Mouse (Mus musculus) G1E (cell line): ENCODE data around the gene Krtap16-3. TPM values are rescaled to one million over a fixed set of nuclear protein-coding genes. Genes with fewer than 3 reads are reported as not detected.

Experiments used
- ATAC-seq: 2 replicates; pipeline ENCODE4 v1.8.0; 2016; ENCODE audit warnings: mild to moderate bottlenecking; ENCODE audit not compliant: insufficient number of reproducible peaks, poor library complexity, low FRiP score, severe bottlenecking; ENCODE audit errors: extremely low read depth
- DNase-seq: peaks from one replicate; pipeline ENCODE4 v3.0.0; 2012; ENCODE audit warnings: low spot score
- H3K27me3 ChIP-seq: 2 replicates; pipeline ENCODE4 v1.6.1; 2012; ENCODE audit warnings: mild to moderate bottlenecking, low read length, inconsistent platforms; ENCODE audit not compliant: insufficient read depth
- H3K36me3 ChIP-seq: replicated peaks from 2 replicates; pipeline ENCODE3; 2012; ENCODE audit warnings: mild to moderate bottlenecking, inconsistent platforms
- H3K4me1 ChIP-seq: 2 replicates; pipeline ENCODE4 v1.6.1; 2012; ENCODE audit warnings: low read depth, low read length, inconsistent platforms, mixed read lengths; ENCODE audit not compliant: insufficient read depth
- H3K4me3 ChIP-seq: 2 replicates; pipeline ENCODE4 v1.5.1; 2012; ENCODE audit warnings: low read depth, mild to moderate bottlenecking, inconsistent platforms, low read length, moderate library complexity, mixed read lengths
- H3K9me3 ChIP-seq: replicated peaks from 2 replicates; pipeline ENCODE4 v1.6.1; 2012; ENCODE audit warnings: inconsistent platforms
- CTCF ChIP-seq: IDR thresholded peaks from 2 replicates; pipeline ENCODE4 v1.5.1; 2012; ENCODE audit warnings: low read depth, low read length, inconsistent platforms, mixed read lengths
- GATA1 ChIP-seq: IDR thresholded peaks from 2 replicates; pipeline ENCODE4 v1.6.1; 2012; ENCODE audit warnings: borderline replicate concordance, low read length, inconsistent platforms, mixed read lengths
- GATA2 ChIP-seq: IDR thresholded peaks from 2 replicates; pipeline ENCODE4 v1.6.1; 2012; ENCODE audit warnings: low read depth, low read length, inconsistent platforms, borderline replicate concordance
- POLR2AphosphoS5 ChIP-seq: IDR thresholded peaks from 2 replicates; pipeline ENCODE4 v1.6.1; 2012; ENCODE audit warnings: low read depth, low read length, inconsistent platforms; ENCODE audit not compliant: insufficient replicate concordance
- TAL1 ChIP-seq: conservative IDR thresholded peaks from 2 replicates; pipeline ENCODE4 v1.6.1; 2012; ENCODE audit warnings: low read depth, low read length, inconsistent platforms, mixed read lengths
- polyA plus RNA-seq: library from polyadenylated mRNA; stranded (reverse); fragments of >175 nt; gene quantifications from 2 replicates; pipeline ENCODE4 v1.2.3, GENCODE M21; 2012
- total RNA-seq, 2 experiments: library from RNA; stranded (forward) in 1 of 2; stranded (reverse) in 1 of 2; fragments of 200-1000 nt in 1 of 2; fragments of >200 nt in 1 of 2; fragmentation: Nextera tagmentation in 1 of 2; gene quantifications; 2 replicates each; pipeline ENCODE4 v1.2.3; 2014 to 2017

Gene Krtap16-3
- total RNA-seq (2014; fragmentation: Nextera tagmentation) (not detected in 2 replicates), total RNA-seq (2017) (0.23 TPM in 1 of 2 replicates, not detected in the other), polyA plus RNA-seq (not detected in 2 replicates)

GRCm38 (mm10) chr16:88962773-88963172 lies at the start of gene Krtap16-3:
Gene Krtap16-3 (minus strand): TSS chr16:88962873.
- Histone ChIP-seq H3K9me3 (peaks cover 11% of the 10 kb centered on the region), H3K4me1 (no peaks in the 10 kb centered on the region), H3K27me3 (no peaks in the 10 kb centered on the region), H3K36me3 (no peaks in the 10 kb centered on the region), H3K4me3 (no peak within 1 kb of the TSS)
- TF ChIP-seq POLR2AphosphoS5 (no peak), GATA1 (no peak), CTCF (no peak), GATA2 (no peak), TAL1 (no peak)
- no peak for DNase-seq
- no peak for ATAC-seq

DNA sequence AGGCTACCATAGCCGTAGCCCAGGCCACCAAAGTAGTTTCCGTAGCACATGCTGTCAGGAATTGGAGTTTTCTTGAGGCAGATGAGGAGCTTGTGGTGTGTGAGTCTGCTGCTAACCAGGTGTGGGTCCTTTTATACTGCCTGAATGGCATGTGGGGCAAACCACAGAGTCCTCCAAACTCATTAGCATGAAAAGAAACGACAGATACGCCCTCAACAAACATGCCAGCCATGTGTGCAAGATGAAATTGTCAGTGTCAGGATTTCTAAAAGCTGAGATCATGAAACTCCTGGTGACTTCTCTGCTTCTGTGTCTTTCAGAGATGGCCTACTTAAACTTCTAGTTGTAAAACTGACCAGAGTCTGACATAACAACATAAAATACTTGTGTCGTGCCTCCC lies 48.0 kb upstream of the Krtap16-3 start, which contains the start of gene Krtap22-2:
Gene Krtap22-2 (minus strand): TSS at position 101 of the 400 bp plus-strand sequence.
- DNase-seq (no peak), ATAC-seq (no peak)
- Histone ChIP-seq H3K4me1 (no peaks in the 10 kb centered on the region), H3K4me3 (no peak within 1 kb of the TSS), H3K36me3 (no peaks in the 10 kb centered on the region), H3K9me3 (peaks cover 12% of the 10 kb centered on the region), H3K27me3 (no peaks in the 10 kb centered on the region)
- TF ChIP-seq TAL1 (no peak), GATA1 (no peak), GATA2 (no peak), CTCF (no peak), POLR2AphosphoS5 (no peak)

DNA sequence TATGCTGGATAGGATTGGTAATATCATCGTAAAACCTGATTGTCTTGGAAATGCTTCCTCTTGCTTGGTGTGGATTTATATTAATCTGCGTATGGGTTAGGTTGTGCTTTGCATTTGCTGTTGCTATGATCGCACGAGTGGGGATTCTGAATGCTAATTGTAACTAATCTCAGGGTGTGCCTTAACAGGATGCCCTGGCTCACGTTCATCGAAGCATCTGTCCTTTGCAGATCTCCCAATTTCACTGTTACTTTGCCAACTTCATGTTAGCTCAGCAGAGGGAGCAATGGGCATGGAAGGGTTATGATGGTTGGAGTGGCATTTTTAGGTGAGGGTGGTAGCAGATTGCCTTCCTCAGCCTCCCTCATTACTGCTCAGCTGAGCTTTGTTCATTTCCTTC lies 21.6 kb downstream of the Krtap16-3 start:
- no peaks in the 10 kb centered on the region for H3K36me3 ChIP-seq
- H3K4me1 ChIP-seq: no peaks in the 10 kb centered on the region
- no peak for ATAC-seq
- no peak overlapping the region for H3K4me3 ChIP-seq
- no peak for DNase-seq
- peaks cover 4% of the 10 kb centered on the region for H3K9me3 ChIP-seq
- no peaks in the 10 kb centered on the region for H3K27me3 ChIP-seq
- no peak for TF ChIP-seq GATA1
- TF ChIP-seq POLR2AphosphoS5: no peak
- no peak for TF ChIP-seq CTCF
- no peak for TF ChIP-seq TAL1
- TF ChIP-seq GATA2: no peak

DNA sequence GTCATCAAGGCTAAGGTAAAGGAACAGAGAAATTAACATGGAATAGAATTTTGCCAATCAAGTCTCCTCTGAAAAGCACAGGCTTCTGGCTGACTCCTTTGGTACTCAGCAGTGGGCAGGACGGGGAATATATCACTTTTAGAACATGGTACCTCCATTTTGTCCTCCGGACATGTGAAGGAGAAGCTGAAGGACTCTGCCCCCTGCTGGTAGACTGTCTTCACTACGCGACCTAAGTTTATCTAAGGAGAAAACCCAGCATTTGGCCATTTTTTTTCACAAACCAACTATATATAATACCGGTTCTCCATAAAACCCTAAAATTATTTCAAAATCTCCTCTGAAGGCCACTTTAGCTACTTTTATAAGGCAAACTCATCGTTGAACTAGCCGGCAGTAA lies 24.4 kb downstream of the Krtap16-3 start:
- H3K9me3 ChIP-seq: peaks cover 4% of the 10 kb centered on the region
- no peak for TF ChIP-seq GATA2
- no peak for TF ChIP-seq GATA1
- no peak for TF ChIP-seq POLR2AphosphoS5
- no peak for TF ChIP-seq TAL1
- no peak for TF ChIP-seq CTCF
- H3K4me3 ChIP-seq: no peak overlapping the region
- no peaks in the 10 kb centered on the region for H3K36me3 ChIP-seq
- ATAC-seq (no peak), DNase-seq (no peak)
- no peaks in the 10 kb centered on the region for H3K27me3 ChIP-seq
- no peaks in the 10 kb centered on the region for H3K4me1 ChIP-seq

GRCm38 (mm10) chr16:88932165-88932564 lies 30.5 kb downstream of the Krtap16-3 start, which contains the start of gene Krtap19-9b:
Gene Krtap19-9b (minus strand): TSS chr16:88932265.
- no peak for TF ChIP-seq CTCF
- TF ChIP-seq POLR2AphosphoS5: no peak
- TF ChIP-seq GATA1: no peak
- no peak for TF ChIP-seq TAL1
- H3K36me3 ChIP-seq: no peaks in the 10 kb centered on the region
- H3K27me3 ChIP-seq: no peaks in the 10 kb centered on the region
- no peak within 1 kb of the TSS for H3K4me3 ChIP-seq
- H3K4me1 ChIP-seq: no peaks in the 10 kb centered on the region
- DNase-seq (no peak), ATAC-seq (no peak)
- H3K9me3 ChIP-seq: peaks cover 11% of the 10 kb centered on the region

Other genes starting within 250 kb of the Krtap16-3 start
Only the 20 nearest of the 27 such genes appear.
- gene 2310057N15Rik, start 188.7 kb downstream of the Krtap16-3 start, total RNA-seq (2014; fragmentation: Nextera tagmentation): not detected in 2 replicates
- gene 2310057N15Rik, start 188.7 kb downstream of the Krtap16-3 start, total RNA-seq (2017): 0.12 TPM in 1 of 2 replicates, not detected in the other
- gene 2310057N15Rik, start 188.7 kb downstream of the Krtap16-3 start, polyA plus RNA-seq: not detected in 2 replicates
- gene Gm5965, start 185.0 kb downstream of the Krtap16-3 start, total RNA-seq (2014; fragmentation: Nextera tagmentation): not detected in 2 replicates
- not detected in 2 replicates for gene Gm5965, start 185.0 kb downstream of the Krtap16-3 start, total RNA-seq (2017)
- gene Gm5965, start 185.0 kb downstream of the Krtap16-3 start, polyA plus RNA-seq: 0.17 TPM in 1 of 2 replicates, not detected in the other
- not detected in 2 replicates for gene Gm20741, start 150.7 kb downstream of the Krtap16-3 start, total RNA-seq (2014; fragmentation: Nextera tagmentation)
- not detected in 2 replicates for gene Gm20741, start 150.7 kb downstream of the Krtap16-3 start, total RNA-seq (2017)
- not detected in 2 replicates for gene Gm20741, start 150.7 kb downstream of the Krtap16-3 start, polyA plus RNA-seq
- gene Krtap15, start 142.7 kb downstream of the Krtap16-3 start, total RNA-seq (2014; fragmentation: Nextera tagmentation): not detected in 2 replicates
- gene Krtap15, start 142.7 kb downstream of the Krtap16-3 start, total RNA-seq (2017): not detected in 2 replicates
- gene Krtap15, start 142.7 kb downstream of the Krtap16-3 start, polyA plus RNA-seq: not detected in 2 replicates
- gene Krtap14, start 136.7 kb downstream of the Krtap16-3 start, total RNA-seq (2014; fragmentation: Nextera tagmentation): not detected in 2 replicates
- gene Krtap14, start 136.7 kb downstream of the Krtap16-3 start, total RNA-seq (2017): 0.17 TPM in 1 of 2 replicates, not detected in the other
- gene Krtap14, start 136.7 kb downstream of the Krtap16-3 start, polyA plus RNA-seq: not detected in 2 replicates
- gene Krtap19-1, start 93.5 kb downstream of the Krtap16-3 start, total RNA-seq (2014; fragmentation: Nextera tagmentation): not detected in 2 replicates
- gene Krtap19-1, start 93.5 kb downstream of the Krtap16-3 start, total RNA-seq (2017): not detected in 2 replicates
- not detected in 2 replicates for gene Krtap19-1, start 93.5 kb downstream of the Krtap16-3 start, polyA plus RNA-seq
- gene Krtap19-2, start 88.6 kb downstream of the Krtap16-3 start, total RNA-seq (2014; fragmentation: Nextera tagmentation): not detected in 2 replicates
- gene Krtap19-2, start 88.6 kb downstream of the Krtap16-3 start, total RNA-seq (2017): not detected in 2 replicates
- gene Krtap19-2, start 88.6 kb downstream of the Krtap16-3 start, polyA plus RNA-seq: not detected in 2 replicates
- gene Krtap19-3, start 84.8 kb downstream of the Krtap16-3 start, total RNA-seq (2014; fragmentation: Nextera tagmentation): not detected in 2 replicates
- not detected in 2 replicates for gene Krtap19-3, start 84.8 kb downstream of the Krtap16-3 start, total RNA-seq (2017)
- not detected in 2 replicates for gene Krtap19-3, start 84.8 kb downstream of the Krtap16-3 start, polyA plus RNA-seq
- not detected in 2 replicates for gene Krtap19-4, start 77.8 kb downstream of the Krtap16-3 start, total RNA-seq (2014; fragmentation: Nextera tagmentation)
- gene Krtap19-4, start 77.8 kb downstream of the Krtap16-3 start, total RNA-seq (2017): not detected in 2 replicates
- gene Krtap19-4, start 77.8 kb downstream of the Krtap16-3 start, polyA plus RNA-seq: not detected in 2 replicates
- not detected in 2 replicates for gene Krtap19-5, start 66.4 kb downstream of the Krtap16-3 start, total RNA-seq (2014; fragmentation: Nextera tagmentation)
- not detected in 2 replicates for gene Krtap19-5, start 66.4 kb downstream of the Krtap16-3 start, total RNA-seq (2017)
- gene Krtap19-5, start 66.4 kb downstream of the Krtap16-3 start, polyA plus RNA-seq: not detected in 2 replicates
- not detected in 2 replicates for gene Krtap19-9b, start 30.6 kb downstream of the Krtap16-3 start, total RNA-seq (2014; fragmentation: Nextera tagmentation)
- gene Krtap19-9b, start 30.6 kb downstream of the Krtap16-3 start, total RNA-seq (2017): not detected in 2 replicates
- gene Krtap19-9b, start 30.6 kb downstream of the Krtap16-3 start, polyA plus RNA-seq: not detected in 2 replicates
- not detected in 2 replicates for gene Krtap22-2, start 47.9 kb upstream of the Krtap16-3 start, total RNA-seq (2014; fragmentation: Nextera tagmentation)
- gene Krtap22-2, start 47.9 kb upstream of the Krtap16-3 start, total RNA-seq (2017): 1.0 TPM in 1 of 2 replicates, not detected in the other
- gene Krtap22-2, start 47.9 kb upstream of the Krtap16-3 start, polyA plus RNA-seq: not detected in 2 replicates
- not detected in 2 replicates for gene Gm10229, start 52.4 kb upstream of the Krtap16-3 start, total RNA-seq (2014; fragmentation: Nextera tagmentation)
- gene Gm10229, start 52.4 kb upstream of the Krtap16-3 start, total RNA-seq (2017): not detected in 2 replicates
- not detected in 2 replicates for gene Gm10229, start 52.4 kb upstream of the Krtap16-3 start, polyA plus RNA-seq
- gene Krtap6-1, start 68.8 kb upstream of the Krtap16-3 start, total RNA-seq (2014; fragmentation: Nextera tagmentation): not detected in 2 replicates
- gene Krtap6-1, start 68.8 kb upstream of the Krtap16-3 start, total RNA-seq (2017): not detected in 2 replicates
- not detected in 2 replicates for gene Krtap6-1, start 68.8 kb upstream of the Krtap16-3 start, polyA plus RNA-seq
- not detected in 2 replicates for gene Gm10228, start 78.6 kb upstream of the Krtap16-3 start, total RNA-seq (2014; fragmentation: Nextera tagmentation)
- gene Gm10228, start 78.6 kb upstream of the Krtap16-3 start, total RNA-seq (2017): not detected in 2 replicates
- gene Gm10228, start 78.6 kb upstream of the Krtap16-3 start, polyA plus RNA-seq: not detected in 2 replicates
- gene Krtap6-5, start 85.0 kb upstream of the Krtap16-3 start, total RNA-seq (2014; fragmentation: Nextera tagmentation): not detected in 2 replicates
- not detected in 2 replicates for gene Krtap6-5, start 85.0 kb upstream of the Krtap16-3 start, total RNA-seq (2017)
- not detected in 2 replicates for gene Krtap6-5, start 85.0 kb upstream of the Krtap16-3 start, polyA plus RNA-seq
- not detected in 2 replicates for gene 1110025L11Rik, start 101.1 kb upstream of the Krtap16-3 start, total RNA-seq (2014; fragmentation: Nextera tagmentation)
- gene 1110025L11Rik, start 101.1 kb upstream of the Krtap16-3 start, total RNA-seq (2017): not detected in 2 replicates
- gene 1110025L11Rik, start 101.1 kb upstream of the Krtap16-3 start, polyA plus RNA-seq: not detected in 2 replicates
- not detected in 2 replicates for gene Krtap6-3, start 121.1 kb upstream of the Krtap16-3 start, total RNA-seq (2014; fragmentation: Nextera tagmentation)
- 0.44 TPM in 1 of 2 replicates, not detected in the other for gene Krtap6-3, start 121.1 kb upstream of the Krtap16-3 start, total RNA-seq (2017)
- not detected in 2 replicates for gene Krtap6-3, start 121.1 kb upstream of the Krtap16-3 start, polyA plus RNA-seq
- not detected in 2 replicates for gene Gm6358, start 178.0 kb upstream of the Krtap16-3 start, total RNA-seq (2014; fragmentation: Nextera tagmentation)
- gene Gm6358, start 178.0 kb upstream of the Krtap16-3 start, total RNA-seq (2017): not detected in 2 replicates
- not detected in 2 replicates for gene Gm6358, start 178.0 kb upstream of the Krtap16-3 start, polyA plus RNA-seq
- not detected in 2 replicates for gene Gm10061, start 188.2 kb upstream of the Krtap16-3 start, total RNA-seq (2014; fragmentation: Nextera tagmentation)
- 0.49 TPM in 1 of 2 replicates, not detected in the other for gene Gm10061, start 188.2 kb upstream of the Krtap16-3 start, total RNA-seq (2017)
- not detected in 2 replicates for gene Gm10061, start 188.2 kb upstream of the Krtap16-3 start, polyA plus RNA-seq